Mouse (Mus musculus): ENCODE measurements around the gene Colgalt2.
"Not testable (repeated sequence)": the region's sequence is repeated elsewhere in the genome, so short reads cannot be mapped to it uniquely, and the experiment has no call there.

Colgalt2 gene

DNA sequence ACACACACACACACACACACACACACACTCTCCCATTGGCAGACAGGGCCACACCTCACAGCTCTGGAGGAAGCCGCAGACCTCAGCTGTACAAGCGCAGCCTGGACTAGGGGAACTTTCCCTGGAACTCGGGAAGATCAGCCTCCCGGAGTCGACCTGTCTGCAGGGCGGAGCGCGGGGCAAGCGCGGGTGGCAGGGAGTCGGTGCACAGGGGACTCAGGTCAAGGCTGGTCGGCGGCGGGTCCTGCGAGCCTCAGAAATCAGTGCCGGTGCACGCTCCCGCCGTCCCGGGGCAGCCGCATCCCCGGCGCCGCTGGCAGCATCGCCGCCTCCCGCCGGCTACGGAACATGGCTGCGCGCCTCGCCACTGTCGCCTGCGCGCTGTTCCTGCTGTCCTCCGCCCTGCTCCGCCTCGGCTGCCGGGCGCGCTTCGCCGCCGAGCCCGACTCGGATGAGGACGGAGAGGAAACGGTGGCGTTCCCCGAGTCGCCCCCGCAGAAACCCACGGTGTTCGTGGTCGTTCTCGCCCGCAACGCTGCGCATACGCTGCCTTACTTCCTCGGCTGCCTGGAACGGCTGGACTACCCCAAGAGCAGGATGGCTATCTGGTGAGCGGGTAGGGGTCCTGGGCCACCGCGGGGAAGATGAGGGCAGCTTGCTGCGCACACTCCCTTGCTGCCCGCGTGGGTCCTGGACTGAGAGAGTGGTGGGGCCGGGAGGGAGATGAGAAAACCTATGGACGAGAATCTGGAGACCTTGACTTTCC, at the start of gene Colgalt2:
Gene Colgalt2 (plus strand): TSS at position 41 of the 766 bp plus-strand sequence.
- DNase-seq: peak; percentile 59

DNA sequence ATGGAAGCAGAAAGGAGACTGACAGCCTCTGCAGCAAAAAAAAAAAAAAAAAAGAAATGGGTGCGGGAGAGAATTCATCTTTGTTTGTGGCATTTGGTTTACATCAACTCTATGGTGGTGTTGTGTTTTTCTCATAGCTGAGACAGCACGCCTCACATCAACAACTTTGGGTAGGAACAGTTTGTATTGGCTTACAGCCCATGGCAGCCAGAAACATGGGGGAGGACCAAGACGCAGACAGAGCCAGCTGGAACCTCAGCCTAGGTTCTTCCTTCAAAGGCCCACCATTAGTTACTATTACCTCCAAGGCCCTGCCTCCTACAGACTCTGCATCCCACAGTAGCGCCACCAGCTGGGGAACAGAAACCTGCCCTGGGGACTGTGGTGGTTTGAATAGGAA, 42.9 kb upstream of the Colgalt2 start:
- peak; percentile 7 for DNase-seq

DNA sequence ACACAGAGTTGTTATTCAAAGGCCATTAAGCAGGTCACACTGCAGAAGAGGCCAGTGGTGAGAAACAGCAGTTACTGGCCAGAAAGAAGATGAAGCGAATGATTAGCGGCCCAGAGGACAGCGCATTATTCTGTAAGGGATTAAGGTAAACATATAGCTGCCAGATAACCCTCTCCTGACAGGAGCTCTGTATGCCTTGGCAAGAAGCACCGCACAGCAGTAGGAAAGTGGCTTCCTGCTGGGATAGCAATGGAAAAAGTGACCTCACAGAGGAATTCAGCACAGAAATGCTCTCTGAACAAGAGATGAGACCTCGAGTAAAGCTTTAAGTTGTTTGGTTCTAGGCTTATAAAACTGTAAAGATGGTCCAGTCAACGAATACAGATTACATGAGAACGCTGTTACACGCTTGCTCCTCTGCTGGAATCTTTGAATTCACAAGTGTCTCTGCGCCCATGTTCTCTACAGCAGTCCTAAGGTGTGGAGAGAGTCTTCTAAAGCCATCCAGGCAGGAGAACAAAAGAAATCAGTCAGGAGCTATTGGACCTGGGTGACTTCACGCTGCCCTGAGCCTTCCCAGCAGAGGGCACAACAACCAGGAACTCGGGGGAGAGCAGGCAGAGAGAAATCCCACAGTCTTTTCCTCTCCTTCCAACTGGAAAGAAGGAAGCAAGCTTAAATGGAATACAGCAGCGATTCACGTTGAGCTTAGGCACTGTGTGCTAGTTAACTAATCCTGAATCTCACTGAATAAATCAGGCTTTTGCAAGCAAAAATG, 31.1 kb upstream of the Colgalt2 start:
- no peak for DNase-seq

DNA sequence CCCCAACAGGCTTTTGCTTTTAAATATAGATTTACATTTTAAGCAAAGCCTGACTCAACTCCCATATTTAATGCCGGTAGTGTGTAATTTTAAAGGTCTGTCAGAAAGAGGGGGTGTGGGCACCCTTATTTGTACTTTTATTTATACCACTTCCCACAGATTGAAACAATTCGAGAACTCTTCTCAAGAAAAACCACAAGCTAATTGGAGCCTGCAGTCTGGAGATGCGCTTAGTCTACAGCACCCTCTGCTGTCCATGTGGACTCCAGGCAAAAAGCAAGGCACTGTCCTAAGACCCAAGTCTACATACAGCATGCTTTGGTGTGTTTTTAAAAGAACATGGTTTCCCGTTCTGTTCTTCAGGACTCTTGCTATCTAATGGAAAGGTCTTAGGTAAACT, 30.5 kb upstream of the Colgalt2 start:
- DNase-seq: peak; percentile 25

DNA sequence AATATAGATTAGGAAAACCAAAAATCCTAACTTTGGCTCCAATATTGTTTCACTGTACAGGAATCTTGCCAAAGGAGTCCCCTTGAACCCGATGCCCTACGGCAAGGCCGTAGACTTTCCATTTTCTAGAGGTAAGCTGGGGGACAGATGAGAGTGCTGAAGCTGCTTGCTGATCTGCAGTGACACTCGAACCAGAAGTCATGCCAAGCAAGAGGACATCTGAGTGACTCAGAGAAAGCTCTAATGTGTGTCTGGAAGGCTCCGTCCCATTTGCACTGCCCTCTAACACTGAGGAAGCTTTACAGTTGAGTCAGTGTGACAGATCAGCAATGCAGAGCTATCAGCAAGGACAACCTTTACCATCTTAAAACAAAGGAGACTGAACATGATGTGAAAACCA, 21.3 kb upstream of the Colgalt2 start:
- no peak for DNase-seq

DNA sequence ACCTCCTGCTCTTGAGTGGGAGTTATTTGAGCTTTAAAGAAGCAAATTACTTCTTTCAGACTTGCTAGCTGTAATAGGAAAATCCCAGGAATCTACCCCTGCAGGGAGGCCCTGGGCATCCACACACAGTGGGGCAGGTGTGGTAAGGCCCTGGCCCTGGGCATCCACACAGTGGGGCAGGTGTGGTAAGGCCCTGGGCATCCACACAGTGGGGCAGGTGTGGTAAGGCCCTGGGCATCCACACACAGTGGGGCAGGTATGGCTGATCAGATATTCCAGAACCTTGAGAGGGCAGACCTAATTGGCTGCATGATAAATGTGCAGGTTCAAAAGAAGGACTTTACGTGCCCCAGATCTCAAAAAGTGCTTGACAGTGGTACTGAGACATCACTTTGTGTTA, 15.0 kb upstream of the Colgalt2 start:
- DNase-seq: no peak

DNA sequence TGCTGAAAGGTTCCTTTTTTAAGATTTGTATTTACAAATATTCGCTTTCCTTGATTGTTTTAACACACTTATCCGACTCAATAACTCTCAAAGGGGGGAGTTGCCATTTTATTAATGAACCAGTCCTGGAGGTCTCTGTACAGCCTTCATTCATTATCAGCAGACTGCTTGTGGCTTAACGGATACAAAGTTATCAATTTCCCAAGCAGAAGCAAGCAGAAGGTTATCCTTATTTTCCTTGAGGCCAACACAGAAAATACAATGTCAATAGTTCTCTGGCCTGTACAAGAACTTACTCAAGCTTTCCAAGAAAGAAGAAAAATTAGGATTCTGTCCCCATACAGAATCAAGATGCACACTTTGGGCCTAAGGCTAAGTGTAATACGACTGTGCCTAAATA, 13.9 kb upstream of the Colgalt2 start:
- DNase-seq: not testable (repeated sequence)

DNA sequence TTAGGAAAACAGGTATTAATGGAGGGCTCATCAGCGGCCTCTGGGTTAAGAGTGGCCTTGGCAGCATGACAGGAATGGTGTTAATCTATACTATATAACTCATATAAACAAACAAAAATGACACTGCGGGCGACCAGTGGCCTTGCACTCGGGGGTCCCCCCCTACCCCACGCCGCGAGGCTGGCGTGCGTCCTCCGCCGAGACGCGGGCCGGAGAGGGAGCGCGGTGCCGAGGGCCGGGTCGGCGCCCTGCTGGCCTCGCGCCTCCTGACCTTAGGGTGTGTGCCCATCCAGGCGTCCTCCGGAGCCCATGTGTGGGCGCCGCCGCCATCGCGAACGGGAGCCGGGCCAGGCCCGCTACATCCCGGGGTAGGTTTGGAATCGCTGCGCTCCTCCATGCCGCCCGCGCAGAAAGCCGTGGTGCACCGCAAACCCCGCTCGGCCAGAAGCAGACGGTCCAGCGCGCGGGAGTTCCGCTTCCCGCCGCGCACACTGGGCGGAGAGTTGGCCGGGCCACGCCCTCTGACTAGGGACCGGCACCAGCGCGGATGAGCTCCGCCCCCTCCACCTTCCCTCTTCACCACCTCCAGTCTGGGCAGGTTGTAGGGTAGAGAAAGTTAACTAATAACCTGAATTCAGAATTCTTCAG, 13.3 kb upstream of the Colgalt2 start, which contains the start of gene Tsen15:
Gene Tsen15 (minus strand): TSS at position 501 of the 648 bp plus-strand sequence.
- DNase-seq: peak; percentile 94

DNA sequence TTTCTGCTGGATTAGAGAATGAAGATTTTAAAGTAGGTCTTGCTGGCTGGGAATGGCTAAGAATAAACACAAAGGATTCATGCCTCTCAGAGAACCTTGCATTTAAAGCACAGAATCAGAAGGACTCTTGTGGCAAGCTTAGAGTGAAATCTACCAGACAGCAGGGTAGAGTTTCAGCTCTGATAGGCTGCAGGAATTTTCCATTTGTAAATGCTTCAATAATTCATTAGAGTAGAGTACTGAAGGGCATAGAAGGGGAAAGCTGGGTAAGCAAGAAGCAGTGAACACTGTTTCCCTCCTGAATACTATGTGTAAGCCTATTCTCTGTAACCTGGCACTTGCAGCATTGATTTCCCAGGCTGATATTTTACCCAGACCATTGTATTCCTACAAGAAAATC, 10.4 kb upstream of the Colgalt2 start:
- peak; percentile 21 for DNase-seq

DNA sequence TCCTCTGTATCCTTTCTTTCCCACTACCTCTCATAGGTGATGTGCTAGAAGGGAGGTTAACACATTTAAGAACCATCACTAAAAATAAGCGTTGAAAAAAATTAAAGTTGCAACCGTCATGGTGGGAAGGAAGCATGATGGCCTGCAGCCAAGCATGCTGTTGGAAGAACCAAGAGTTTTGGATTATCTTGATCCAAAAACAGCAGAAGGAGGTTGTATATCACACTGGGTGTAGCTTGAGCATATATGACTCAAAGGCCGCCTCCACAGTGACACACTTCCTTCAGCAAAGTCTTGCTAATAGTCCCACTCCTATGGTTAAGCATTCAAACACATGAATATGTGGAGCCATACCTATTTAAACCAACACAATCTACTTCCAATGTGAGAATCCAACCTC, 5.5 kb upstream of the Colgalt2 start:
- DNase-seq: no peak

DNA sequence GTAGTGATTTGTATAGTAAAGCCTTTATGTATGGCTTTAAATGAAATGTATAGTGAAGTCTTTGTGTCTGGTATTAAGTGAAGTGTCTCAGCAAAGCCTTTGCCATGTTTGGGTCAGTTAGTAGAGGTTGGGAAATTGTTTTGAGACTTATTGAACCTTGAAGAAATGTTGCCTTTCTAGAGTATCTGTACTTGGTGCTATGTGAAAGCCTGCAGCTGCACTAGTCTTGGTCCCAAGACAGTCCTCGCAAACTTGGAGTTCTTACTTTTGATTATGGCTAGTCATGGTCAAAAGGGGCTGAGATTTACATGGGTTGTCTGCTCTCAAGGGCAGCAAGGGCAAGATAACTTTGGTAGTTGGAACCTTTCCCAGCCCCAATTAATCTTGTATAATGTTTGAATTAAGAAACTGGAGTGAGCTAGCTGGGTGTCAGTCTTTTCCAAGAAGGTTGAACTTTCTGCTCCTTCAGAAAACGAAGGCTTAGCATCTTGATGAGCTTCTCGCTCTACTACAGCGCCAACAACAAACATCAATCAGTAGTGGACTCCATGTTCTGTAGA, 4.6 kb upstream of the Colgalt2 start:
- peak; percentile 44 for DNase-seq

DNA sequence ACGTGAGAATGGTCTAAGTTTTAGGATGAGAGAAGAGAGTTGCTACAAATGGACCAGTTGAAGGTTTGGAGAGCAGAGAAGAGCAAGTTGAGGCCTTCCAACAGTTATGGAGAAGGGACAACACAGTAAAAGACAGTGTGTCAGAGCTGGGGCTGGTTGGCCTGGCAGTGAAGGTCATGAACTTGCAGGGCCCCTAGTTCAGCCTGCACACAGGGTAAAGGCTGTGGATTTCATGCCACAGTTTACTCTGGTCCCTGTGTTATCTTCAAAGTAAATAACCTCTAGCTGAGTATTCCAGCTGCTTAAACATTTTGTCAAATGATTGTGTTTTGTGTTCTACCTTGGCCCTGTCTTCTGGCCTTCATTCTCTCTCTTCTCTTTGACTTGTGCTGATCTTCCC, 922 bp upstream of the Colgalt2 start:
- no peak for DNase-seq

DNA sequence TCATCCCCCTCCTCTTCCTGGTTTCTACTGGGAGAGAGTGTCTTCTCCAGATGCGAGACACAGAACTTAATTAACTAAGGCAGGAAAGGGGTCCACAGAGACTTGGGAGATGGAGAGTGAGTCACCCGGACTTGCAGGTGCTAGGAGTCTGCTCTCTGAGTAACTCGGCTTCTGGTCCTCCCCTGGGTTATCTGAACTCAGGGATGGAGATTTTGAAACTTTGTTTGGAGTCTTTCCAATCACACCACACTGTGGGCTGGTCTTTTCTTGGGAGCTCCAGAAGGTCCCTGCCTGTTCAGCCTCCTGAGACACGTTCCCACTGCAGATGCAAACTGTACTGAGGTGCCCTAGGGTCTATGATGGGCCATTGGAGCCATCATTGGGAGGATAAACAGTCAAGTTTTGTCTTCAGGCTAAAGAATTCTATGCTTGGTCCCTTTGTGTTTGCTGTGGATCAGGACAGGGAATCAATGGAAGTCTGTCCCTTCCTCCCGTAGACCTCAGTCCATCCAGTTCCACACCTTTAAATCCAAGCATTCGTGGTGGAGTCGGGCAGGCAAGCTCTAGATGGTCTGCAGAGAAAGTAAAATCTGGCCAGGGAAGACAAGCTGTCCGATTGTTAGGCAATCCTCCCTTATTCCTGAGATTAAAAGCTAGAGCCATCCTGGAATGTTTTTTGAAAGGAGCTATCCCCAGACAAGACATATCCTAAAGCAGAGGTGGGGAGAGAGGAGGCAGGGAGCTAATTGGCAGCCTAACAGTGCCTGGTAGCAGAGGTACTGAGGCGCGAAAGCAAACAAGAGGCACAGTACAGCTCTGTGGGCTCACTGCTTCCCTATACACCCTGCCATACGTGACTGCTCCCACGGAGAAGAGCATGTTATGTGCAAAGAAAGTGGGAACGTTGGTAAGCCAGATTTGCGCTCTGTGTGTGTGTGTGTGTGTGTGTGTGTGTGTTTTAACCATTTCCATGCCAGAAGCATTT, 1.2 kb downstream of the Colgalt2 start:
- no peak for DNase-seq

DNA sequence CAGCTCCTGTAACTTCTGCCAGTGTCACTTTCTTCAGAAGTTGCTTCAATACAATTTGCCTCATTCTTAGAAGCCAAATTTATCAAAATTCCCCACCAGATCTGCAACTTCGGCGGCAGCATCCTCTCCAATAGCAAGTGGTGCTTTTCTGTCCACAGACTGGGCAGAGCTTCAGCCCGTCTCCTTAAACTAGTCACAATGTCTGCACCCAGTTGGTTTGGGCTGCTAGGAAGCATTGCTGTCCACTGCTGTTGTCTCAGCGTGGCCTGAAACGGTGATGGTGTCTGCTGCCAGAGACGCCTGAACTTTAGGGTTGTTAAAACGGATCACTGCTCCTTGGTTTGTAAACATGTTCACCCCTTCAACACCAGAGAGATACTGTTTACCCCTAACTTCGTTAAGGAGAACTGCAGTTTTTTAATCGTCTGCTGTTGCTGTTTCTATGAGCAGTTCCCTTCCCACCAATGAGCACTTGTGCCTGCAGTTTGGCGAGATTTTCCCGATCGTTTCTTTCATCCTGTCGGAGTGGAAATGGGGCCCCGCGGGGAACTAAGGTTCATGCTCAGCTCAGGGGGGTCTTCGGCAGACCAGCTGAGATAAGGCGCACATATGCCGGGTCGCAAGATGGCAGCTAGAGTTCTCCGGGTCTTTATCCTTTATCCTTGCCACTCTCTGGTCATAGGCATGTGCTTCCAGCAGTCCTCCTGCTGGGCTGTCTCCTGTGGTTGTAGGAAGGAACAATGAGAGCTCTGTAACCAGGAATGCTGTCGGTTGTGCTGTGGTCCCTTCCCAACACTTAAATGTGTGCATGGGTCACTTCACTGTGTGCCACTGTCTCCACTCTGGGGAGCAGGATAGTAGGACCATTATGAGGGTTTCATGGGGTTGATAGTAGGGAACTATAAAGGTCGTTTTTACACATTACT, 7.7 kb downstream of the Colgalt2 start:
- no peak for DNase-seq

DNA sequence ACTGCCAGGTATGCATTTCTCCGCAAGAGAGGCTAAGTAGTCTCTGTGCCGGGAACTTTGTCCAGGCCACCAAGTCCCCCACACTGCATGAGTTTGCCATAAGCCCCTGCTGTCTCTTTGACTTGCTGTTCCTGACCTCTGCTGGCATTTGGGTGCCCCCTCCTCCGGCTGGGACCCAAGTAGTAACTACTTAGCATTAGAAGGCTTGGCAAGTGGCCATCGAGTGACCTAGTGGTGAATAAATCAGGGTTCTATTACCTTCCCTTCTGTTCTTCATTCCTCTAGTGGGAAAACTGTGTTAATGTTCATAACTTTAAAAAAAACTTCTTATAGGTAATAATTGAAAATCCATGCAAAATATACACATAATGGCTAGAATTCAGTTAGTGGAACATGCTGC, 9.7 kb downstream of the Colgalt2 start:
- DNase-seq: no peak

DNA sequence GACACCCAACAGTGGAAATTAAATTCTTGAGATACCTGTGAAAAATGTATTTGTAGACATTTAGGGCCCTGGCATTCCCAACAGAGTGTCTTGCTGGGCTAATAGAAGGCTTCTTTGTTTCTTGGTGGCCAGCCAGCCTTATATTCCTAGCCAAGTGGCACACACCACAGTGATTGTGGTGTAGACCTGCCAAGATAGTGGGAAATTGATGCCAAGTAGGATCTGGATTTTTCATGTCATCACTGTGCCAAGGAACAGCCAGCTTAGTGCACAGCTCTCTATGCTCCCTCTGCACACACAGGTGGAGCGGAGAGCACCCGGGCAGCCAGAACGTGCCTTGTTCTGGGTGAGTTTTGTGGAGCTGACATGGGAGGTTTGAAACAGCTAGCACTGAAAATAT, 11.0 kb downstream of the Colgalt2 start:
- DNase-seq: no peak

DNA sequence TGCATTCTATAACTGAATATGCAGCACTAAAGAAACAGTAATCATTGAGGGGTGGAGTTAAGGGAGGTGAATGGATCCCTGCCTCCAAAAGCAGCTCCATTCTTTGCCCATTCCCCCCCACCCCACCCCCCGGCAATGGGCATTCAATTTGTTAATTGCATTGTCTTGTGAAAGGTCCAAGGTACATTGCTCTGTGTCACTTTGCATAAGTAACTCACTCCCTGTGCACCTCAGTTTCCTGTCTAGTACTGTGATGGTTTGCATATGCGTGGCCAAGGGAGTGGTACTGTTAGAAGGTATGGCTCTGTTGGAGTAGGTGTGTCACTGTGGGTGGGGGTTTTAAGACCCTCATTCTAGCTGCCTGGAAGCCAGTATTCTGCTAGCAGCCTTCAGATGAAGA, 13.5 kb downstream of the Colgalt2 start:
- no peak for DNase-seq

DNA sequence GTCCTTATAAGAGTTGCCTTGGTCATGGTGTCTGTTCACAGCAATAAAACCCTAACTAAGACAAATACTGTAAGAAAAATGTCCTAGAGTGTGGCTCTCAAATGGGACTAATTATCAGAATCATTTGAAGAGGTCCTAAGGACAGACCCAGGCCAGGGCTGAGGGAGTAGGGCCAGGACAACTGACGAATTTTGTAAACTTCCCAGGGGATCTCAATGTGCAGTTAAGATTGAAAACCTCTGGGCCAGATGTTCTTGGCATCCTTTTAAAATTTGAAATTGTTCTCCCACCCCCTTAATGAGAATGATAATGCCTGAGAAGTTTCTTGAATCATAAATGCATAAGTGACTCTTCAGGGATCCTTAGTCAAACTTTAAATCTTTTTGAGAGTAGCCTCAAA, 14.3 kb downstream of the Colgalt2 start:
- no peak for DNase-seq

DNA sequence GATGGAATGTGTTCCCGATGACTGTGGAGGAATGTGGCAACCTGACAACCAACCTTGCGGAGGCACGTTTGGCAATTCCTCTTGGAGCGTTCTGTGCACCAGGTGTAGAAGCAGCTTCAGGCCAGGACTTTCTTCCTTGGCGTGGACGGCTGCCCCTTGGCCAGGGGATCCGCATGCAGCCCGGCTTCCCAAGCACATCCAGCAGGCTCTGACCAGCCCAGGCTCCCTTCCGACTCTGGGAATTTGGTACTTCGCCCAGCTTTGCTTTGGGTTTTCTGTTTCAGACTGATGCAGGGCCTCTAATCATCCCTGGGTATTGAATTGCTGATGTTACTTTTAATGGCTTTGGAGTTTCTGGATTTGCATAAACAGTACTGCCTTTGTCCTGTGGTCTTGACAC, 14.8 kb downstream of the Colgalt2 start:
- no peak for DNase-seq

DNA sequence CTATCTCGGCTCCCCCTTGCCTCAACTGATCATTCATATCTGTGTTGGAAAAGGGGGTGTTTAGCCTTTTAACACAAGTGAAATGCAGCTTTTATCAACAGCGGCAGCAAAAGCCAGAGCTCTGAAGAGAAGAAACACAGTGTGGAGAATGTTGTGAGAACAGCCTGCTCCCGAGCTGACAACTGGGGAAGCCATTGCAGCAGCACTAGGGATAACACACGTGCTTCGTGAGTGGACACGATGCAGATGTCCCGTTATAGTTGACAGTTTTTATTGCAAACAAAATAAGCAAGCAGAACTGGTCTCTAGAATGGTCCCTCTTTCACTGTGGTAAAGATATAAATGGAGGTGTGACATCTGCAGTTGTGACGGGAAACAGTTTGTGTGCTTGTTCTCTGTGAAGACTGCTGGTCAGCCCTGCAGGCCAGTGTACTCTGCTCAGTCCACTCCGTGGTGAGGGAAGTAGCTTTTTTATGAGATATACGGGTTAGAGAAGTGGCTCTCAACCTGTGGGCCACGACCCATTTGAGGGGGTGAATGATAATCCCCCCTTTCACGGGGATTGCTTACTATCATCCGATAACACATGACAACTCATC, 16.8 kb downstream of the Colgalt2 start:
- DNase-seq: no peak

DNA sequence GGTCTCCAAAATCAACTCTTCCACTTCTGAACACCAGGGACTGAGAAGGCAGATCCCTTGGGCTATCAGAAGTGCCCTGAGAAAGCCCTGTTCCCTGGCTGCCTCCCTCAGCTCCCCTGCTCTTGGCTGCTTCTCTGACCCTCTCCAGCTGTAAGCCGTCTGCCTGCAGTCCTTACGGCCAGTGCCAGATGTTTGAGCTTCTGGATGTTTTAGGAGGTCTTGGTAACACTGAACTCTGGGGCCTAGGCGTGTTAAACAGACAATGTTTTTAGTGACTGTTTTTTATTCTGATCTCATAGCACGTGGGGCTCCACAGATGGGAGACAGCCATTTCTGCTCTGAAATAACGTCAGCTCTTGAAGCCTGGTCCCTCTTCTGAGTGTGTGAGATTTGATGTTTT, 18.0 kb downstream of the Colgalt2 start:
- peak; percentile 33 for DNase-seq
